Comparison of ENCODE assay signal across 9 mouse cellular contexts in the genomic region with DNA sequence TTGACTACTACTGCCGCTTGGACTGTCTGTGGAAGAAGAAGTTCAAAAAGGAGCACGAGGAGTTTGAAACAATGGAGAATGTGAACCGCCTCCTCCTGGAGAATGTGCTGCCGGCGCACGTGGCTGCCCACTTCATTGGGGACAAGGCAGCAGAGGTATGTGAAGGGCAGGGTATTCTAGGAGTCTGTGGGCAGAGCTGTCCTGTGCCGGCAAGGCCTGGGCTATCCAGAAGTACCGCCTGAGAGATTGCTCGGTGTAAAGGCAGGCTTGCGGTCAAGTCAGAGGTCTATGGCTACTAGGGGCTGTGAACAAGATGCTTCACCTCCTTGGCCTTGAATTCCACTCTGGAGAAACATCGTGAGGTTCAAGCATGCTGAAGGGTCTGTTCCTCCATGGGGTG.
"Had no signal": no experiment of that assay in that cellular context is flagged by ENCODE, and none has a peak within 500 bp of the region (broad histone marks: within the 10 kb centered on the region; RNA-seq: fewer than 3 reads in every experiment).

No protein-coding gene starts in this region.

- DNase-seq: kidney, adult 2 months; kidney, postnatal 14 days; midbrain, embryonic 14.5 days had no signal

- H3K4me1 ChIP-seq: intestine, embryonic 15.5 days; kidney, embryonic 15.5 days; limb, embryonic 15.5 days; midbrain, embryonic 10.5 days; neural tube, embryonic 12.5 days had no signal

- H3K9me3 ChIP-seq: intestine, embryonic 15.5 days; kidney, embryonic 15.5 days; limb, embryonic 15.5 days; midbrain, embryonic 10.5 days; neural tube, embryonic 12.5 days had no signal

- H3K27ac ChIP-seq: intestine, embryonic 15.5 days; kidney, embryonic 15.5 days; limb, embryonic 15.5 days; liver, embryonic 14.5 days; midbrain, embryonic 10.5 days; neural tube, embryonic 12.5 days had no signal

- H3K4me3 ChIP-seq: intestine, embryonic 15.5 days; kidney, embryonic 15.5 days; limb, embryonic 15.5 days; midbrain, embryonic 10.5 days; neural tube, embryonic 12.5 days had no signal

- H3K9ac ChIP-seq: intestine, embryonic 15.5 days; kidney, embryonic 15.5 days; limb, embryonic 15.5 days; liver, embryonic 14.5 days; neural tube, embryonic 12.5 days had no signal

- H3K4me2 ChIP-seq: intestine, embryonic 15.5 days; kidney, embryonic 15.5 days; limb, embryonic 15.5 days; neural tube, embryonic 12.5 days had no signal

- H3K27me3 ChIP-seq: intestine, embryonic 15.5 days; kidney, embryonic 15.5 days; limb, embryonic 15.5 days; neural tube, embryonic 12.5 days had no signal

- ATAC-seq: intestine, embryonic 15.5 days had no signal
